Mouse (Mus musculus) E14TG2a.4 (cell line): Measurements from ENCODE around the gene Gar1.

Experiments used
- H3K27me3 ChIP-seq: 2 replicates; pipeline ENCODE4 v1.6.1; 2014; ENCODE audit warnings: low read length, control low read depth; ENCODE audit not compliant: insufficient read depth
- H3K36me3 ChIP-seq: 2 replicates; pipeline ENCODE4 v1.6.1; 2014; ENCODE audit warnings: low read length, control low read depth; ENCODE audit not compliant: insufficient read depth
- H3K4me1 ChIP-seq: replicated peaks from 2 replicates; pipeline ENCODE4 v1.6.1; 2014; ENCODE audit warnings: low read depth, low read length, control low read depth
- H3K4me3 ChIP-seq: replicated peaks from 2 replicates; pipeline ENCODE4 v1.5.1; 2014; ENCODE audit warnings: mild to moderate bottlenecking, low read length
- H3K9me3 ChIP-seq: 2 replicates; pipeline ENCODE4 v1.6.1; 2014; ENCODE audit warnings: low read length, control low read depth
- CTCF ChIP-seq: conservative IDR thresholded peaks from 2 replicates; pipeline ENCODE4 v1.5.1; 2014; ENCODE audit warnings: low read length
- NANOG ChIP-seq: IDR thresholded peaks from 2 replicates; pipeline ENCODE4 v1.6.1; 2014; ENCODE audit warnings: borderline replicate concordance, low read length, mixed read lengths
- POU5F1 ChIP-seq: IDR thresholded peaks from 2 replicates; pipeline ENCODE4 v1.6.1; 2014; ENCODE audit warnings: low read length, borderline replicate concordance

The Gar1 gene

GRCm38 (mm10) chr3:129824146-129824545 lies 7.0 kb downstream of the Gar1 start:
- peaks cover 78% of the 10 kb centered on the region for H3K36me3 ChIP-seq
- H3K9me3 ChIP-seq: no peaks in the 10 kb centered on the region
- TF ChIP-seq CTCF: no peak
- no peak for TF ChIP-seq POU5F1
- no peak for TF ChIP-seq NANOG
- H3K27me3 ChIP-seq: no peaks in the 10 kb centered on the region
- peaks cover 22% of the 10 kb centered on the region for H3K4me1 ChIP-seq
- H3K4me3 ChIP-seq: no peak overlapping the region

DNA sequence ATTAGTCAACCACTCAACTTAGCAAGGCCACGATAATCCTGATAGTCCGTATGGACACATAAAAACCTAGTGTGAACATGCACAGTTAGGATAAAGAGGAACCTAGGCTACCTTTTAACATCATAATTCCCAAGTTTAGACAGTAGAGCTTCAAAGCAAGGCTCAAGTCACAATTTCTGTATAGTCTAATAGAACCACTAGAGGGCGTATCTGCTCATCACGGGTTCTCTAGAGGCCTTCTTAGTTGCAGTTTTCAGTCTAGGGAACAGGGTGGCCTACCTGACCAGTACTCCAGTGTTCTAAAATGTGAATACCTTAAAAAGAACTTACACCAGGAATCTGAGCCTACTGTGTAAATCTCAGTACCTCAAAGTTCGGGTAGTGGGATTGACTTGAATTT lies 7.9 kb downstream of the Gar1 start:
- Histone ChIP-seq H3K4me3 (no peak overlapping the region), H3K27me3 (no peaks in the 10 kb centered on the region), H3K9me3 (no peaks in the 10 kb centered on the region), H3K36me3 (peaks cover 69% of the 10 kb centered on the region), H3K4me1 (peaks cover 13% of the 10 kb centered on the region)
- TF ChIP-seq CTCF (peak; percentile 51), NANOG (no peak)

GRCm38 (mm10) chr3:129822206-129822775 lies 8.9 kb downstream of the Gar1 start, which contains the start of gene Rrh:
Gene Rrh (minus strand): TSS chr3:129822587.
- H3K9me3 ChIP-seq: no peaks in the 10 kb centered on the region
- H3K36me3 ChIP-seq: peaks cover 59% of the 10 kb centered on the region
- no peak for TF ChIP-seq CTCF
- no peak for TF ChIP-seq POU5F1
- TF ChIP-seq NANOG: no peak
- no peak within 1 kb of the TSS for H3K4me3 ChIP-seq
- peaks cover 3% of the 10 kb centered on the region for H3K4me1 ChIP-seq
- no peaks in the 10 kb centered on the region for H3K27me3 ChIP-seq

- Histone ChIP-seq H3K4me3 (no peak overlapping the region), H3K9me3 (no peaks in the 10 kb centered on the region), H3K36me3 (peaks cover 54% of the 10 kb centered on the region), H3K27me3 (no peaks in the 10 kb centered on the region), H3K4me1 (0 out of 2 replicates have a peak, but pooled peaks cover 1% of the 10 kb centered on the region)
- TF ChIP-seq POU5F1 (no peak), CTCF (no peak), NANOG (no peak)
Observed at GRCm38 (mm10) chr3:129821736-129822135, 9.5 kb downstream of the Gar1 start.

DNA sequence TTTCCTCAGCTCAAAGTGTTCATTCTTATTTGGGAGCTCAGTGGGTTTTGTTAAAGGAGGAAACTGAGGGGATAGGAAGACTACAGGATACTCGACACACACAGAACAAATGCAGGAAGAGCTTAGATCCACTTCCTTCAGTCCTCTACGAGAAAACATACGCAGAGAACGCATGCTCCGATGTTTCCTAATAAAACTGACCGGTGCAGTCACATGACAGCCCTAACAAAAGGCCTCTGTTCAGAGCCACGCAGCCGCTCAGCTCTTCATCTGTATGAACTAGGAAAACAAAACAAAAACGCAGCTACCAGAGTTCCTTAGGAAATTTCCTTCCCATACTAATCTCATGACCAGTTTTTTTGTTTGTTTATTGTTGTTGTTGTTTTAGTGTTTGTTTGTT lies 10.3 kb downstream of the Gar1 start:
- Histone ChIP-seq H3K9me3 (no peaks in the 10 kb centered on the region), H3K4me1 (no peaks in the 10 kb centered on the region), H3K36me3 (peaks cover 45% of the 10 kb centered on the region), H3K27me3 (no peaks in the 10 kb centered on the region), H3K4me3 (no peak overlapping the region)
- no peak for TF ChIP-seq CTCF
- TF ChIP-seq NANOG: no peak
- TF ChIP-seq POU5F1: no peak

DNA sequence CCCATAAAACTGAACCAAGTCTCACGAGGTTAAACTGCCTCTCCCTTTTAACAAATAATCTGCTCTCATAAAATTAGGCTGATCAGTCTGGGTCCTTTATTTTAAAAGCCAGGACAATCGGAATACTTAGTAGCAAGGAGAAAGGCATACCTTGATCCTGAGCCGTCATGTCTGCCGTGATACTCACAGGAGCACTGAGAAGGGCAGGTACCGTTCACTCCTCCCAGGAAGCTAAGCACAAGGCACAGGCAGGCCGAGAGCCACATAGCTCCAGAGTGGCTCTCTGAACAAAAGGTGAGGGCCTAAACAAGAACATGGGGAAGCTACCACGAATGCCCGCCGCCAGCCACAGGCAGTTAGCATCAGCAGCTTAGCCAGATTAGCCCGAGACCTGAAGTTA lies 27.4 kb downstream of the Gar1 start, which contains the start of gene Lrit3:
Gene Lrit3, minus strand, starts transcription at position 266 of the 400 bp plus-strand sequence.
- no peaks in the 10 kb centered on the region for H3K36me3 ChIP-seq
- H3K9me3 ChIP-seq: no peaks in the 10 kb centered on the region
- TF ChIP-seq CTCF (no peak), NANOG (no peak), POU5F1 (no peak)
- H3K4me1 ChIP-seq: no peaks in the 10 kb centered on the region
- no peak within 1 kb of the TSS for H3K4me3 ChIP-seq
- no peaks in the 10 kb centered on the region for H3K27me3 ChIP-seq

DNA sequence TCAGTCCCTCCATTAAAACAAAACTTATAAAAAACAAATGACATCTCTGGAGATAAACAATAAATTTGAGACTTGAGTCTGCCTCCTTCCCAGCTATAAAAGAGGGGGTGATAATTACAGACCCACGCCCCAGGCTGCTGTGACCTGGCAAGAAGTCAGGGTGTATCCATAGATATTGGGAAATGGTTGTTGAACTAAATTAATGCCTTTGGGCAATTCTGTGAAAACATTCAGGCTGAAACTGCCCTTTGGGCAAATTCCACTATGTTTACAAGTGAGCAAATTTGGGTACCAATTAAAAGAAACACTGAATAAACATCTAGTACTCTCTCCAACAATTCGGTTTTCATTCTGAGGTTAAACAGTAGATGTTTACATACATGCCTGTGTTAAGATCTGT lies 32.2 kb downstream of the Gar1 start:
- Histone ChIP-seq H3K4me3 (no peak overlapping the region), H3K36me3 (no peaks in the 10 kb centered on the region), H3K9me3 (no peaks in the 10 kb centered on the region), H3K4me1 (no peaks in the 10 kb centered on the region), H3K27me3 (no peaks in the 10 kb centered on the region)
- TF ChIP-seq POU5F1 (no peak), CTCF (no peak), NANOG (no peak)

DNA sequence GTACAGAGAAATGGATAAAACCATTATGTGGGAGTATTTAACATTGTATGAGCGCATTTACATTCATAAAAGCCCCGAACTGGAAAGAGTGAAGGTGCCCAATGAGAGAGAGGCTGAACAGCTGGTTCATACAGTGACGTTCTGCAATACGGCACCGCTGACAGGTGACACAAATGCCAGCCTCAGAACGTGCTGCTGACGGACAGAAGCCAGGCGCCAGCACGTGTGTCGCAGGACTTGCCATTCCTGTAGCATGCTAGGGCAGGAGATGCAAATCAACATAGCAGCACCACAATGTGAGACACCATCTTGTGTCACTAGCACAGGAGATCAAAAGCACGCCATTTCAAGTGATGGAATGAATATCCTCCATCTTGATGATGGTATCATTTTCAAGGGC lies 32.6 kb downstream of the Gar1 start:
- H3K4me1 ChIP-seq: no peaks in the 10 kb centered on the region
- TF ChIP-seq NANOG (no peak), POU5F1 (no peak), CTCF (no peak)
- H3K4me3 ChIP-seq: no peak overlapping the region
- H3K9me3 ChIP-seq: no peaks in the 10 kb centered on the region
- no peaks in the 10 kb centered on the region for H3K36me3 ChIP-seq
- H3K27me3 ChIP-seq: 0 out of 2 replicates have a peak, but pooled peaks cover 1% of the 10 kb centered on the region

GRCm38 (mm10) chr3:129797341-129797740 lies 33.9 kb downstream of the Gar1 start:
- TF ChIP-seq CTCF: no peak
- no peak for TF ChIP-seq NANOG
- no peak for TF ChIP-seq POU5F1
- H3K4me1 ChIP-seq: no peaks in the 10 kb centered on the region
- H3K4me3 ChIP-seq: no peak overlapping the region
- H3K9me3 ChIP-seq: no peaks in the 10 kb centered on the region
- H3K36me3 ChIP-seq: no peaks in the 10 kb centered on the region
- H3K27me3 ChIP-seq: 0 out of 2 replicates have a peak, but pooled peaks cover 2% of the 10 kb centered on the region
